Mouse (Mus musculus) MEL (cell line): ENCODE measurements around the gene Kcnk1. TPM values are rescaled to one million over a fixed set of nuclear protein-coding genes. Genes with fewer than 3 reads are reported as not detected.

Source experiments
- DNase-seq: peaks from one replicate; pipeline ENCODE4 v3.0.0; 2011; ENCODE audit warnings: low read depth, low spot score
- H3K27ac ChIP-seq: 2 replicates; pipeline ENCODE4 v1.5.1; 2012; ENCODE audit warnings: low read depth, mild to moderate bottlenecking, control low read depth, low read length, moderate library complexity; ENCODE audit not compliant: control insufficient read depth
- H3K27me3 ChIP-seq, 2 experiments: fragments of 150-350 bp in 1 of 2; sonication (generic) in 1 of 2; 2 replicates each; pipeline ENCODE4 v1.6.1; 2012; ENCODE audit warnings: low read length in 2 of 2, mild to moderate bottlenecking in 2 of 2, improper control_type of control experiment in 1 of 2, moderate library complexity in 1 of 2; ENCODE audit not compliant: insufficient read depth in 2 of 2, control insufficient read depth in 1 of 2
- H3K36me3 ChIP-seq, 2 experiments: 2 replicates each; pipeline ENCODE4 v1.6.1; 2012 to 2014; ENCODE audit warnings: low read length in 2 of 2, improper control_type of control experiment in 1 of 2, inconsistent platforms in 1 of 2, mild to moderate bottlenecking in 1 of 2; ENCODE audit not compliant: insufficient read depth in 2 of 2, control insufficient read depth in 1 of 2
- H3K4me1 ChIP-seq, 2 experiments: fragments of 150-350 bp in 1 of 2; sonication (generic) in 1 of 2; 2 replicates each; pipeline ENCODE4 v1.6.1; 2012; ENCODE audit warnings: low read length in 2 of 2, improper control_type of control experiment in 1 of 2, mild to moderate bottlenecking in 1 of 2; ENCODE audit not compliant: insufficient read depth in 2 of 2, control insufficient read depth in 1 of 2
- H3K4me3 ChIP-seq, 2 experiments: fragments of 150-350 bp in 1 of 2; sonication (generic) in 1 of 2; 2 replicates each; pipeline ENCODE4 v1.5.1; 2012; ENCODE audit warnings: low read depth in 2 of 2, low read length in 2 of 2, mild to moderate bottlenecking in 2 of 2, moderate library complexity in 2 of 2, control low read depth in 1 of 2, improper control_type of control experiment in 1 of 2; ENCODE audit not compliant: control insufficient read depth in 1 of 2, insufficient read depth in 1 of 2
- H3K79me2 ChIP-seq: 2 replicates; pipeline ENCODE4 v1.6.1; 2012; ENCODE audit warnings: mild to moderate bottlenecking, low read length, moderate library complexity; ENCODE audit not compliant: control insufficient read depth, poor library complexity, insufficient read depth
- H3K9ac ChIP-seq: 2 replicates; pipeline ENCODE4 v1.6.1; 2012; ENCODE audit warnings: low read depth, mild to moderate bottlenecking, control low read depth, low read length, moderate library complexity; ENCODE audit not compliant: control insufficient read depth, poor library complexity, severe bottlenecking
- H3K9me3 ChIP-seq: fragments of 150-350 bp; sonication (generic); replicated peaks from 2 replicates; pipeline ENCODE4 v1.6.1; 2012; ENCODE audit warnings: mild to moderate bottlenecking, low read length, improper control_type of control experiment, moderate library complexity; ENCODE audit not compliant: insufficient read depth
- BHLHE40 ChIP-seq: IDR thresholded peaks from 2 replicates; pipeline ENCODE4 v1.6.1; 2012; ENCODE audit warnings: low read depth, mild to moderate bottlenecking, inconsistent platforms, low read length, improper control_type of control experiment, borderline replicate concordance
- E2F4 ChIP-seq: IDR thresholded peaks from 2 replicates; pipeline ENCODE4 v1.6.1; 2011; ENCODE audit warnings: low read depth, low read length, improper control_type of control experiment, borderline replicate concordance
- ELF1 ChIP-seq: IDR thresholded peaks from 2 replicates; pipeline ENCODE4 v1.6.1; 2014; ENCODE audit warnings: low read depth, mild to moderate bottlenecking, inconsistent platforms, low read length, improper control_type of control experiment, moderate library complexity
- ETS1 ChIP-seq: IDR thresholded peaks from 2 replicates; pipeline ENCODE4 v1.6.1; 2012; ENCODE audit warnings: low read depth, mild to moderate bottlenecking, inconsistent platforms, low read length, improper control_type of control experiment, moderate library complexity
- GABPA ChIP-seq: IDR thresholded peaks from 2 replicates; pipeline ENCODE4 v1.6.1; 2012; ENCODE audit warnings: low read depth, mild to moderate bottlenecking, inconsistent platforms, low read length, improper control_type of control experiment, moderate library complexity
- JUND ChIP-seq: IDR thresholded peaks from 2 replicates; pipeline ENCODE4 v1.6.1; 2011; ENCODE audit warnings: low read depth, mild to moderate bottlenecking, improper control_type of control experiment, low read length
- MAZ ChIP-seq: IDR thresholded peaks from 2 replicates; pipeline ENCODE4 v1.6.1; 2012; ENCODE audit warnings: low read depth, mild to moderate bottlenecking, inconsistent platforms, low read length, improper control_type of control experiment
- MEF2A ChIP-seq: IDR thresholded peaks from 2 replicates; pipeline ENCODE4 v1.6.1; 2014; ENCODE audit warnings: low read depth, mild to moderate bottlenecking, inconsistent platforms, low read length, improper control_type of control experiment; ENCODE audit not compliant: poor library complexity, insufficient replicate concordance, severe bottlenecking; ENCODE audit errors: extremely low read depth
- MYC ChIP-seq: IDR thresholded peaks from 2 replicates; pipeline ENCODE4 v1.6.1; 2011; ENCODE audit warnings: low read depth, mild to moderate bottlenecking, low read length, improper control_type of control experiment, moderate library complexity
- NRF1 ChIP-seq: IDR thresholded peaks from 2 replicates; pipeline ENCODE4 v1.6.1; 2014; ENCODE audit warnings: low read depth, mild to moderate bottlenecking, inconsistent platforms, low read length, improper control_type of control experiment, moderate library complexity; ENCODE audit not compliant: poor library complexity, insufficient read depth, severe bottlenecking
- RCOR1 ChIP-seq: IDR thresholded peaks from 2 replicates; pipeline ENCODE4 v1.6.1; 2012; ENCODE audit warnings: low read depth, mild to moderate bottlenecking, inconsistent platforms, low read length, improper control_type of control experiment
- SMC3 ChIP-seq: IDR thresholded peaks from 2 replicates; pipeline ENCODE4 v1.6.1; 2011; ENCODE audit warnings: low read depth, low read length, improper control_type of control experiment
- TAL1 ChIP-seq: IDR thresholded peaks from 2 replicates; pipeline ENCODE4 v1.6.1; 2012; ENCODE audit warnings: mild to moderate bottlenecking, inconsistent platforms, low read length, moderate library complexity, mixed read lengths
- TCF12 ChIP-seq: IDR thresholded peaks from 2 replicates; pipeline ENCODE4 v1.6.1; 2014; ENCODE audit warnings: low read depth, mild to moderate bottlenecking, inconsistent platforms, low read length, improper control_type of control experiment, moderate library complexity
- USF2 ChIP-seq, 2 experiments: IDR thresholded peaks; 2 replicates each; pipeline ENCODE4 v1.6.1; 2011 to 2012; ENCODE audit warnings: improper control_type of control experiment in 2 of 2, low read length in 2 of 2, borderline replicate concordance in 1 of 2, inconsistent platforms in 1 of 2, low read depth in 1 of 2, mild to moderate bottlenecking in 1 of 2; ENCODE audit not compliant: insufficient read depth in 1 of 2
- ZC3H11A ChIP-seq: IDR thresholded peaks from 2 replicates; pipeline ENCODE4 v1.6.1; 2012; ENCODE audit warnings: low read depth, mild to moderate bottlenecking, inconsistent platforms, low read length, improper control_type of control experiment
- ZMIZ1 ChIP-seq: IDR thresholded peaks from 2 replicates; pipeline ENCODE4 v1.6.1; 2012; ENCODE audit warnings: low read depth, mild to moderate bottlenecking, inconsistent platforms, low read length, improper control_type of control experiment, moderate library complexity
- ZNF384 ChIP-seq: IDR thresholded peaks from 2 replicates; pipeline ENCODE4 v1.6.1; 2012; ENCODE audit warnings: low read depth, mild to moderate bottlenecking, inconsistent platforms, low read length, improper control_type of control experiment
- polyA plus RNA-seq, 2 experiments: library from polyadenylated mRNA; stranded (reverse) in 1 of 2; unstranded in 1 of 2; fragments of >175 nt in 1 of 2; fragments of >200 nt in 1 of 2; gene quantifications; 2 replicates each; pipeline versions ENCODE4 v1.2.1 to v1.2.4; 2012; ENCODE audit warnings: low replicate concordance in 2 of 2, low read depth in 1 of 2; ENCODE audit not compliant: insufficient read length in 2 of 2, insufficient read depth in 1 of 2, missing spikeins in 1 of 2
- total RNA-seq: library from RNA; depleted of rRNA; stranded (reverse); fragments of 300-350 nt; gene quantifications from 2 replicates; pipeline ENCODE4 v1.2.3, GENCODE M21; 2012

Gene Kcnk1
- total and polyA plus RNA-seq, 3 experiments, result not detected

DNA sequence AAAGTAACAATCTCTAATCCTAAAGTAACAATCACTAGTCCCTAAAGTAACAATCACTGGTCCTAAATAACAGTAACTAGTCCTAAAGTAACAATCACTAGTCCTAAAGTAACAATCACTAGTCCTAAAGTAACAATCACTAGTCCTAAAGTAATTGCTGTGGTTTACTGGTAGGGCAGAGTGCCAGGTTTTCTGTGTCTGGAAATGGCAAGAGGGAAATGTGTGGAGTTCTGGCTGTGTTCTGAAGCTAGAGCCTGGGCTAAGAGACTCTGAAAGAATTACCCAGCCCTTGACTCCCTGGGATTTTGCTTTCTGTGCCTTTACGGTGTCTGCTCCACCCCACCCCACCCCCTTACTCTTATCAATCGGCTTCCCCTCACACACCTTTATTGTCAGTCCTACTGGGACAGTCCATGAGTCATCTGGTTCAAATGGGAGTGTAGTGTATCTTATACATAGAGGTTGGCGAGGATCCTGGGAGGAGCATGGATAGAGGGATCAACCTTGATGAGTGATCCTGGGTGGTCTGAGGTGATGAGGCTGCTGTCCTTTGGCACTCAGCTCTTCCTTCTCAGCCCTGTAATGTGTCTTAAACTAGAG, 28.8 kb downstream of the Kcnk1 start:
- DNase-seq, result no peak
- TF ChIP-seq BHLHE40 (no peak), E2F4 (no peak), SMC3 (no peak), NRF1 (no peak), MEF2A (no peak)
- H3K9ac ChIP-seq, result no peak overlapping the region
- H3K36me3 ChIP-seq, result no peaks in the 10 kb centered on the region
- H3K27me3 ChIP-seq, result no peaks in the 10 kb centered on the region
- H3K4me3 ChIP-seq, result no peak overlapping the region
- H3K79me2 ChIP-seq, result no peaks in the 10 kb centered on the region
- no peaks in the 10 kb centered on the region for H3K9me3 ChIP-seq
- H3K27ac ChIP-seq, result no peak overlapping the region
- no peaks in the 10 kb centered on the region for H3K4me1 ChIP-seq

GRCm38 (mm10) chr8:126024891-126025290, 29.9 kb downstream of the Kcnk1 start:
- TF ChIP-seq TAL1 (no peak), ZNF384 (no peak), ELF1 (no peak), TCF12 (no peak), RCOR1 (no peak), NRF1 (no peak), MAZ (no peak)
- no peak for DNase-seq
- Histone ChIP-seq H3K9me3 (no peaks in the 10 kb centered on the region), H3K9ac (no peak overlapping the region), H3K4me1 (no peaks in the 10 kb centered on the region), H3K27ac (no peak overlapping the region), H3K27me3 (no peaks in the 10 kb centered on the region), H3K79me2 (no peaks in the 10 kb centered on the region), H3K36me3 (no peaks in the 10 kb centered on the region), H3K4me3 (no peak overlapping the region)

DNA sequence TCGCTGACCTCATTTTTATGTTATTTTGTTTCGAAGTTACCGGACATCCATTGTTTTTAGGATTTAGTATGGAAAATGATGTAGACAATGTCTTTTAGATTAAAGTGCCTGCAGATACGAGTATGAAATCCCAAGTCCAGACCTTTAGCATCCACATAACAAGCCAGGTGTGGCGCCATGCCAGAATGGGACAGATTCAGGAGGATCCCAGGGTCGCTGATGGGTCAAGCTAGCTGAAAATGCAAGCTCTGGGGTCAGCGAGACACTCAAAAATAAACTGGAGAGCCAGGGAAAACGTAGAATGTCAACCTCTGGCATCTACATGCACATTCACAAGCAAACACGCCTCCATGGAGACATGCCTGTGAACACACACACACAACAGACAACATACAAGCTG, 31.2 kb downstream of the Kcnk1 start:
- no peak overlapping the region for H3K9ac ChIP-seq
- H3K4me3 ChIP-seq, result no peak overlapping the region
- H3K27ac ChIP-seq, result no peak overlapping the region
- no peaks in the 10 kb centered on the region for H3K27me3 ChIP-seq
- no peaks in the 10 kb centered on the region for H3K4me1 ChIP-seq
- no peaks in the 10 kb centered on the region for H3K9me3 ChIP-seq
- no peak for DNase-seq
- TF ChIP-seq ZC3H11A, result no peak
- TF ChIP-seq MYC, result no peak
- TF ChIP-seq USF2 (IDR thresholded peaks at IDR 0.05; ENCODE audit: borderline replicate concordance in 1 of 2, insufficient read depth in 1 of 2, low read depth in 1 of 2, low read length in 2 of 2), result no peak
- TF ChIP-seq JUND, result no peak
- TF ChIP-seq GABPA, result no peak
- TF ChIP-seq ETS1, result no peak
- no peak for TF ChIP-seq ZMIZ1
- H3K79me2 ChIP-seq, result no peaks in the 10 kb centered on the region
- H3K36me3 ChIP-seq, result no peaks in the 10 kb centered on the region
